Comparison of ENCODE assay signal across 8 mouse cellular contexts in the genomic region with DNA sequence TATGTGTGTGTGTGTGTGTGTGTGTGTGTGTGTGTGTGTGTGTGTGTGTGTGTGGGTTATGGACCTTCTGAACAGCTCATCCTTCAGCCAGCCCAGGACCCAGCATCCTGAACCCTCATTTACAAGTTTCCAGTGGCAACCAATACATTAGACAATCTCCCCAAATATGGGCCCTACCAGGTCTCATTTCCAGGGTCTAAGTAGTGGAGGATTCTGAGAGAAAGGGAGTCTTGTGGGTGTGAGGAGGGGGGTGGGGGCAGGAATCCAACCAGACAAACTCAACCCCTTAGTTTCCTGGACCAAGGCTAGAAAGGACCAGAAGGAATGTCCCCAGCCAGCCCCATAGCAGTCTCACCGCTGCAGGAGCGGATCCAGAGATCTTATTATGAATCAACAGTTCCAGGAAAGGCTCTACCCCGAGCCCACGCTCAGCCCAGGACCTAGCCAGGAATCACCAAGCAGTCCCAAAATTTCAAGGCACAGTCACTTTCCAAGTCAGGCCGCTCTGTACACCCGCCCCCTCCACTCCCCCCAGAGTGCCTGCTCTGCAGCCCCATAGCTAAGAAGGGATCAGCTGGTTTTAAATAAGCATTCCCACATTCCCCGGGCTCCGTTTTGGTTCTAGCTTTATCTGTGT. TPM values are rescaled to one million over a fixed set of nuclear protein-coding genes. Genes with fewer than 3 reads are reported as not detected.
DNase-seq lines count a peak whose midpoint lies in the region; ATAC-seq lines count a peak whose summit lies in the region.

No protein-coding gene starts in this region.

- no peak overlapping the region for H3K4me3 ChIP-seq in kidney, embryonic 16.5 days (ENCODE audit: low read length)
- H3K4me3 ChIP-seq in embryonic facial prominence, embryonic 12.5 days, result no peak overlapping the region

- no peaks in the 10 kb centered on the region for H3K9me3 ChIP-seq in kidney, embryonic 16.5 days (ENCODE audit: low read length)
- H3K9me3 ChIP-seq in embryonic facial prominence, embryonic 12.5 days, result no peaks in the 10 kb centered on the region

- intact Hi-C loops in heart, postnatal 14 days (cut with DNase I), result no loop called here

- H3K9ac ChIP-seq in kidney, embryonic 16.5 days (replicated peaks; ENCODE audit: low read length), result peak overlapping the region; percentile 13
- no peak overlapping the region for H3K9ac ChIP-seq in embryonic facial prominence, embryonic 12.5 days

- peak; percentile 1; the same call in 1 of the 2 replicates for ATAC-seq in kidney, embryonic 16.5 days (ENCODE audit: low FRiP score, low TSS enrichment)
- no peak for ATAC-seq in embryonic facial prominence, embryonic 12.5 days (ENCODE audit: insufficient number of reproducible peaks, insufficient read depth, low FRiP score, low TSS enrichment)

- no peak overlapping the region for H3K4me2 ChIP-seq in kidney, embryonic 16.5 days (replicated peaks; ENCODE audit: low read depth, low read length)
- 0 out of 2 replicates have a peak overlapping the region, but pooled peaks have one; percentile 3 for H3K4me2 ChIP-seq in embryonic facial prominence, embryonic 12.5 days (replicated peaks)

- H3K27me3 ChIP-seq in kidney, embryonic 16.5 days (ENCODE audit: insufficient read depth, low read length), result no peaks in the 10 kb centered on the region
- no peaks in the 10 kb centered on the region for H3K27me3 ChIP-seq in embryonic facial prominence, embryonic 12.5 days

- H3K36me3 ChIP-seq in kidney, embryonic 16.5 days (ENCODE audit: insufficient read depth, low read length), result no peaks in the 10 kb centered on the region
- no peaks in the 10 kb centered on the region for H3K36me3 ChIP-seq in embryonic facial prominence, embryonic 12.5 days

- H3K27ac ChIP-seq in kidney, embryonic 16.5 days (ENCODE audit: low read length), result peak overlapping the region; percentile 92
- peak overlapping the region; percentile 98 for H3K27ac ChIP-seq in embryonic facial prominence, embryonic 12.5 days

- peaks cover 64% of the 10 kb centered on the region for H3K4me1 ChIP-seq in kidney, embryonic 16.5 days (ENCODE audit: insufficient read depth, low read length)
- peaks cover 70% of the 10 kb centered on the region for H3K4me1 ChIP-seq in embryonic facial prominence, embryonic 12.5 days

- WGBS in kidney, embryonic 16.5 days, result 47% methylated on average over 8 of the region's 8 CpGs
- 49% methylated on average over 8 of the region's 8 CpGs for WGBS in embryonic facial prominence, embryonic 12.5 days

- DNase-seq in kidney, adult 18-20 months, result no peak
- DNase-seq in heart, postnatal 14 days, result peak; percentile 27 to 44
- DNase-seq in lung, postnatal 25 days (ENCODE audit: low spot score), result peak; percentile 19
- DNase-seq in embryo, embryonic 9.5 days (ENCODE audit: extremely low spot score), result no peak
- no peak for DNase-seq in thymus, postnatal 36 days
- no peak for DNase-seq in cerebellum, postnatal 4 days (ENCODE audit: low spot score in 2 of 2)

RNA-seq across cellular contexts. Expression of gene Atp23, which starts 30.1 kb away (rescaled TPM):
- polyA plus RNA-seq in kidney, embryonic 16.5 days (2015; fragmentation: Nextera tagmentation; extraction: Ambion mirVana), result 16.5 and 18.4 TPM in 2 replicates
- 21.8 and 23.9 TPM in 2 replicates for polyA plus RNA-seq in embryonic facial prominence, embryonic 12.5 days (2016; fragmentation: Nextera tagmentation; extraction: Ambion mirVana)
- total RNA-seq in heart, postnatal 14 days (2021), result 1 to 10 TPM; 3.8 to 3.9 TPM

RNA-seq across cellular contexts. Expression of gene Ctdsp2, which starts 47.3 kb away (rescaled TPM):
- polyA plus RNA-seq in kidney, embryonic 16.5 days (2015; fragmentation: Nextera tagmentation; extraction: Ambion mirVana), result 70.5 and 76.1 TPM in 2 replicates
- 85.1 and 91.0 TPM in 2 replicates for polyA plus RNA-seq in embryonic facial prominence, embryonic 12.5 days (2016; fragmentation: Nextera tagmentation; extraction: Ambion mirVana)
- 100 to 1,000 TPM; 104 to 122 TPM for total RNA-seq in heart, postnatal 14 days (2021)

Comparison
In these comparisons a context has a peak if more than half of its experiments do, and no peak if none do; other contexts are left out.
1. DNase-seq: peak in heart, postnatal 14 days (2 of 2) and lung, postnatal 25 days (single experiment); none in kidney, adult 18-20 months (single experiment), embryo, embryonic 9.5 days (single experiment), thymus, postnatal 36 days (0 of 2) and cerebellum, postnatal 4 days (0 of 2).